Mouse (Mus musculus) intestine, postnatal 0 days (tissue): ENCODE measurements around the gene Ecsit. TPM values are rescaled to one million over a fixed set of nuclear protein-coding genes. Genes with fewer than 3 reads are reported as not detected.

Experiments
- ATAC-seq: fragments of 200-750 bp; cut with Nextera tagmentation; 2 replicates; pipeline ENCODE4 v1.8.0; 2017; ENCODE audit warnings: mild to moderate bottlenecking, moderate TSS enrichment, moderate library complexity
- H3K27ac ChIP-seq: fragments of 300-500 bp; sonication (generic); 2 replicates; pipeline ENCODE4 v1.5.1; 2014; ENCODE audit warnings: mild to moderate bottlenecking, low read depth, low read length, moderate library complexity
- H3K27me3 ChIP-seq: fragments of 300-500 bp; sonication (generic); replicated peaks from 2 replicates; pipeline ENCODE4 v1.6.1; 2014; ENCODE audit warnings: low read length, mixed read lengths; ENCODE audit not compliant: control insufficient read depth, insufficient read depth
- H3K36me3 ChIP-seq: fragments of 300-500 bp; sonication (generic); 2 replicates; pipeline ENCODE4 v1.6.1; 2014; ENCODE audit warnings: mild to moderate bottlenecking, moderate library complexity; ENCODE audit not compliant: control insufficient read depth, insufficient read depth
- H3K4me1 ChIP-seq: fragments of 300-500 bp; sonication (generic); replicated peaks from 2 replicates; pipeline ENCODE4 v1.6.1; 2014; ENCODE audit warnings: antibody characterized with exemption, low read length, mixed read lengths; ENCODE audit not compliant: control insufficient read depth, insufficient read depth
- H3K4me2 ChIP-seq: fragments of 300-500 bp; sonication (generic); replicated peaks from 2 replicates; pipeline ENCODE4 v1.6.1; 2014; ENCODE audit warnings: low read depth, mild to moderate bottlenecking, moderate library complexity
- H3K4me3 ChIP-seq: fragments of 300-500 bp; sonication (generic); 2 replicates; pipeline ENCODE4 v1.5.1; 2014; ENCODE audit warnings: low read depth, low read length
- H3K9ac ChIP-seq: fragments of 300-500 bp; sonication (generic); 2 replicates; pipeline ENCODE4 v1.6.1; 2014; ENCODE audit warnings: mild to moderate bottlenecking, low read depth, low read length
- H3K9me3 ChIP-seq: fragments of 300-500 bp; sonication (generic); 2 replicates; pipeline ENCODE4 v1.6.1; 2016; ENCODE audit warnings: mixed run types; ENCODE audit not compliant: control insufficient read depth
- CTCF ChIP-seq: sonication (generic); IDR thresholded peaks from 2 replicates; pipeline ENCODE4 v1.5.1; 2016; ENCODE audit warnings: low read depth, mild to moderate bottlenecking, control low read depth, antibody characterized with exemption, moderate library complexity
- WGBS: fragments of 180-500 bp; shearing (Covaris S2); extraction: QIAGEN DNeasy Blood & Tissue Kit; methylation state at CpG from one replicate; pipeline ENCODE4 v1.1.7; 2014; 5-methylcytosine and 5-hydroxymethylcytosine counted together
- microRNA-seq: library from miRNA; unstranded; fragments of <30 nt; microRNA quantifications from one replicate; pipeline ENCODE4, GENCODE M21; 2016
- polyA plus RNA-seq: library from polyadenylated mRNA; unstranded; fragments of >200 nt; fragmentation: Nextera tagmentation; extraction: Ambion mirVana; gene quantifications from 2 replicates; pipeline ENCODE4 v1.2.1, GENCODE M21; 2015

Ecsit gene
- polyA plus RNA-seq, 1 experiment from 2014 or later, result 23.8 TPM

DNA sequence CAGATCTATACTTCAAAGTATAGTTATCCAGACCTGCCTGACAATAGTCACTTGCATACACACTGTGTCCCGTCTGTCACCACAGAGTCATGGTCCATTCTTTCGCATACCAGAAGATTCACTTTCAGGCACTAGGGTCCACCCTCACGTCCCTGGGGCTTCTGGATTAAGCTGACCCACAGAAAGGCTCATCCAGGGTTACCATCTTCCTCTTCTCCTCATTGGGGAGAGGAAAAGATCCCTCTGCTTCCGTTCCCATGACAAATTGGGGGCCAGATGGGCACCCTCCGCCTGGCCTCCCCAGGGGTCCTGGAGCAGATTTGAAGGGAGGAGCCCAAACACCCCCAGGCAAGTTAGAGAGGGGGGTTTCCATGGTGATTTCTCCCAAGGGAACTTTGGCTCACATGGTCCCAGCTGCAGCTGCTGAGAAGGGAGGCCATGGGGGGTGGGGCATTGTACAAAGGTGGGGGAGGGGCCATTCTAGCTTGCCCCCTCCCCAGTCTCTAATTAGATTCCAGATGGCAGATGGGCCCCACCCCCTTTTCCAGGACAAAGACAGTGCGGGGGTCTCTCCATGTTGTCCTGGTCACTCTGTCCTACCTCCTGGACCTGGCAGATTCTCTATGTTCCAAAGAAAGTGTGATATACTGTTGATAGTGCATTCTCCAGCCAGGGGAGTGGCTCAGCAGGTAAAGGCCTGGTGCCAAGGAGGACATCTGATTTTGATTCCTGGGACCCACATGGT, 49.8 kb downstream of the Ecsit start:
- Histone ChIP-seq H3K27me3 (no peaks in the 10 kb centered on the region), H3K9me3 (no peaks in the 10 kb centered on the region), H3K36me3 (no peaks in the 10 kb centered on the region), H3K4me1 (no peaks in the 10 kb centered on the region), H3K4me2 (no peak overlapping the region), H3K4me3 (no peak overlapping the region), H3K27ac (no peak overlapping the region), H3K9ac (no peak overlapping the region)
- TF ChIP-seq CTCF, result no peak
- WGBS, result 60% methylated on average over 6 of the region's 6 CpGs
- ATAC-seq, result no peak

DNA sequence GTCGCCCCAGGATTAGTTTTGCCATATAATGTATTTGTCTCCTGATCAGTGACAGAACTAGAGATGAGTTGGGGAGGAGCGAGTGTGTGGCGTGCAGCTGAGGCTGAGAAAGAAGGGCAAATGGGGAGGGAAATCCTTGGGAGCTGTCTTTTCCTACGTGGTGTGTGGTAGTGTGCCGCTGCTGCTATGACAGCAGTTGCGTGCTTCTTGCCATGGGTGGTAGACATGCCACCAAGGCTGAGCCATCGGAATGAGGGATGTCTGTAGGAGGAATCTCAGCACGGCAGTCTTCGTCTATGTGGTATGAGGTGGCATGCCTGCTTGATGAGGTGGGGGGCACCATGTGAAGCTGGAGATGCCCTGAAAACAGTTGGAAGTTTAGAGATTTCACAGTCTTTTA, 54.9 kb downstream of the Ecsit start:
- no peak for ATAC-seq
- H3K4me3 ChIP-seq, result no peak overlapping the region
- 92% methylated on average over 9 of the region's 9 CpGs for WGBS

DNA sequence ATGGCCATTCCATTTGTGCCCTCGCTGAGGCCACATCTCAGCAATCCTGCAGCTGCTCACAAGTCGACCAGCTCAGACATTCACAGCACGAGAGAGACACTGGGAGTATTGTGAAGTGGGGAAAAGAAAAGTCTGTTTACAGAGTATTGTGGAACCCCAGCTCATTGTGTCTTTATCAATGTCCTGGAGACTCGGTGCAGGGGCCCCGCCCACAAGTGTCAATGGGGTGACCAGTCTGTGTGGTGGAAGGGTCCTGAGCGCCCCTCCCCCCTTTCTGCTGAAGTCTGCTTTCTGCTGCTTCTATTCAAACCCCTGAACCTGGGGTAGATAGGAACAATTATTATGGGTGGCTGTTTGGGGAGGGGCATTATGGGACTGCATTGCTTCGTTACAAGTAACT, 56.8 kb downstream of the Ecsit start:
- no peaks in the 10 kb centered on the region for H3K4me1 ChIP-seq
- no peaks in the 10 kb centered on the region for H3K27me3 ChIP-seq
- no peak overlapping the region for H3K4me2 ChIP-seq
- no peak overlapping the region for H3K4me3 ChIP-seq
- H3K9me3 ChIP-seq, result no peaks in the 10 kb centered on the region
- WGBS, result 33% methylated on average over 7 of the region's 7 CpGs
- no peaks in the 10 kb centered on the region for H3K36me3 ChIP-seq
- no peak overlapping the region for H3K27ac ChIP-seq
- no peak overlapping the region for H3K9ac ChIP-seq
- TF ChIP-seq CTCF, result no peak
- ATAC-seq, result no peak

More for the DNA sequence above, 54.9 kb downstream of the Ecsit start:
- no peak overlapping the region for H3K9ac ChIP-seq
- TF ChIP-seq CTCF, result no peak
- no peaks in the 10 kb centered on the region for H3K9me3 ChIP-seq
- no peaks in the 10 kb centered on the region for H3K27me3 ChIP-seq
- no peak overlapping the region for H3K27ac ChIP-seq
- H3K4me1 ChIP-seq, result no peaks in the 10 kb centered on the region
- H3K36me3 ChIP-seq, result no peaks in the 10 kb centered on the region
- H3K4me2 ChIP-seq, result no peak overlapping the region

DNA sequence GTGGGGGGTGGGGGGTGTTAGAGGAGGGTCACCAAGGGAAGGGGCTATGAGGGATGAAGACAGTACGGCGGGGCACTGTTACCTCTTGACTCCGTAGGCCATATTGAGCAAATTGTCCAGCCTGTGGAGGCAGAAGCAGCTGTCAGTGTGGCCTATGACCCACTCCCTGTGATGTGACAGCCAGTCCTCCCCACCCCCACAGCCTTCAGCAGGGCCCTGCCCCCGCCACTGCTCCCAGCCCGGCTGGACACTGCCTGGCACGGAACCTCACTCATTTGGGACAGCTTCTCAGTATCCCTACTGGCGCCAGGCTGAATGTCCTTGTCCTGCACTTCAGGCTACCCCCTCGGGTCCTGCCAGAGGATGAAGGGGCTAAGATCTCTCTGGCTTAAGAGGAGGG, 60.6 kb downstream of the Ecsit start:
- Histone ChIP-seq H3K4me3 (no peak overlapping the region), H3K9ac (no peak overlapping the region), H3K27ac (no peak overlapping the region), H3K4me1 (no peaks in the 10 kb centered on the region), H3K36me3 (no peaks in the 10 kb centered on the region), H3K27me3 (no peaks in the 10 kb centered on the region), H3K9me3 (no peaks in the 10 kb centered on the region), H3K4me2 (no peak overlapping the region)
- no peak for ATAC-seq
- no peak for TF ChIP-seq CTCF
- WGBS, result 61% methylated on average over 8 of the region's 8 CpGs

Small RNA genes lying within 50 kb of the gene (microRNA-seq; reads per million reads assigned to microRNA genes)
- gene Mir7084, result not detected

Other genes with a start within 250 kb of the Ecsit start
- 15.9 and 21.1 TPM in 2 replicates for gene Angptl8, start 249.9 kb downstream of the Ecsit start, polyA plus RNA-seq
- gene Dock6, start 232.8 kb downstream of the Ecsit start, polyA plus RNA-seq, result 15.5 and 18.4 TPM in 2 replicates
- 19.9 and 20.3 TPM in 2 replicates for gene Rab3d, start 167.2 kb downstream of the Ecsit start, polyA plus RNA-seq
- 0.63 and 0.99 TPM in 2 replicates for gene Ccdc159, start 158.0 kb downstream of the Ecsit start, polyA plus RNA-seq
- 83.1 and 88.2 TPM in 2 replicates for gene Tmem205, start 157.9 kb downstream of the Ecsit start, polyA plus RNA-seq
- 2.9 and 3.2 TPM in 2 replicates for gene Plppr2, start 148.4 kb downstream of the Ecsit start, polyA plus RNA-seq
- gene Swsap1, start 129.7 kb downstream of the Ecsit start, polyA plus RNA-seq, result 4.6 and 4.8 TPM in 2 replicates
- 3.2 and 3.8 TPM in 2 replicates for gene Epor, start 121.9 kb downstream of the Ecsit start, polyA plus RNA-seq
- 2.1 and 2.5 TPM in 2 replicates for gene Rgl3, start 96.0 kb downstream of the Ecsit start, polyA plus RNA-seq
- 0.22 and 0.35 TPM in 2 replicates for gene Ccdc151, start 82.8 kb downstream of the Ecsit start, polyA plus RNA-seq
- gene Prkcsh, start 82.6 kb downstream of the Ecsit start, polyA plus RNA-seq, result 98.6 and 104 TPM in 2 replicates
- 0.78 and 0.99 TPM in 2 replicates for gene Elavl3, start 33.4 kb downstream of the Ecsit start, polyA plus RNA-seq
- not detected in 2 replicates for gene Gm49318, start 14.2 kb downstream of the Ecsit start, polyA plus RNA-seq
- gene Zfp653, start 14.1 kb downstream of the Ecsit start, polyA plus RNA-seq, result 4.2 and 4.5 TPM in 2 replicates
- gene Cnn1, start 13.8 kb upstream of the Ecsit start, polyA plus RNA-seq, result 419 and 432 TPM in 2 replicates
- gene Elof1, start 31.7 kb upstream of the Ecsit start, polyA plus RNA-seq, result 93.7 and 99.4 TPM in 2 replicates
- gene Acp5, start 50.3 kb upstream of the Ecsit start, polyA plus RNA-seq, result 175 and 178 TPM in 2 replicates
- gene Pigyl, start 71.4 kb upstream of the Ecsit start, polyA plus RNA-seq, result 121 and 123 TPM in 2 replicates
- gene Zfp872, start 102.7 kb upstream of the Ecsit start, polyA plus RNA-seq, result 0.27 and 0.38 TPM in 2 replicates
- 12.6 and 14.4 TPM in 2 replicates for gene Zfp809, start 140.3 kb upstream of the Ecsit start, polyA plus RNA-seq
- gene Zfp599, start 174.5 kb upstream of the Ecsit start, polyA plus RNA-seq, result 1.3 and 1.5 TPM in 2 replicates
- gene Zfp810, start 222.2 kb upstream of the Ecsit start, polyA plus RNA-seq, result 7.7 and 8.4 TPM in 2 replicates